Mouse (Mus musculus) heart, embryonic 14.5 days (tissue): ENCODE measurements around the gene Ptgis. TPM values are rescaled to one million over a fixed set of nuclear protein-coding genes. Genes with fewer than 3 reads are reported as not detected.

Source experiments
- ATAC-seq: fragments of 200-750 bp; cut with Nextera tagmentation; 2 replicates; pipeline ENCODE4 v1.8.0; 2017; ENCODE audit warnings: low read depth, moderate TSS enrichment; ENCODE audit not compliant: insufficient number of reproducible peaks, insufficient read depth, low FRiP score
- H3K27ac ChIP-seq, 2 experiments: fragments of 200-500 bp in 1 of 2; fragments of 300-500 bp in 1 of 2; sonication (generic) in 1 of 2; replicated peaks in 1 of 2; 2 replicates each; pipeline ENCODE4 v1.5.1; 2012 to 2014; ENCODE audit warnings: low read depth in 2 of 2, low read length in 2 of 2, control low read depth in 1 of 2, mild to moderate bottlenecking in 1 of 2, mixed read lengths in 1 of 2; ENCODE audit not compliant: control insufficient read depth in 1 of 2, insufficient read depth in 1 of 2
- H3K27me3 ChIP-seq: fragments of 300-500 bp; sonication (generic); 2 replicates; pipeline ENCODE4 v1.6.1; 2014; ENCODE audit warnings: mild to moderate bottlenecking, low read length, control low read depth; ENCODE audit not compliant: control insufficient read depth, insufficient read depth
- H3K36me3 ChIP-seq: fragments of 300-500 bp; sonication (generic); 2 replicates; pipeline ENCODE4 v1.6.1; 2014; ENCODE audit warnings: mild to moderate bottlenecking, control low read depth, low read length, mixed read lengths; ENCODE audit not compliant: control insufficient read depth, insufficient read depth
- H3K4me1 ChIP-seq, 2 experiments: fragments of 200-500 bp in 1 of 2; fragments of 300-500 bp in 1 of 2; sonication (generic) in 1 of 2; 2 replicates each; pipeline ENCODE4 v1.6.1; 2012 to 2014; ENCODE audit warnings: low read length in 2 of 2, control low read depth in 1 of 2, mixed read lengths in 1 of 2; ENCODE audit not compliant: control insufficient read depth in 2 of 2, insufficient read depth in 2 of 2
- H3K4me2 ChIP-seq: fragments of 300-500 bp; sonication (generic); 2 replicates; pipeline ENCODE4 v1.6.1; 2014; ENCODE audit warnings: mild to moderate bottlenecking, low read length
- H3K4me3 ChIP-seq, 2 experiments: fragments of 200-500 bp in 1 of 2; fragments of 300-500 bp in 1 of 2; sonication (generic) in 1 of 2; 2 replicates each; pipeline ENCODE4 v1.5.1; 2012 to 2014; ENCODE audit warnings: low read length in 2 of 2, mild to moderate bottlenecking in 2 of 2, control low read depth in 1 of 2, low read depth in 1 of 2, moderate library complexity in 1 of 2; ENCODE audit not compliant: control insufficient read depth in 1 of 2, insufficient read depth in 1 of 2
- H3K9ac ChIP-seq: fragments of 300-500 bp; sonication (generic); 2 replicates; pipeline ENCODE4 v1.6.1; 2014; ENCODE audit warnings: mild to moderate bottlenecking, low read length
- H3K9me3 ChIP-seq: fragments of 300-500 bp; sonication (generic); 2 replicates; pipeline ENCODE4 v1.6.1; 2016; ENCODE audit warnings: low read length, control low read depth; ENCODE audit not compliant: control insufficient read depth
- WGBS: fragments of 180-500 bp; shearing (Covaris S2); extraction: QIAGEN DNeasy Blood & Tissue Kit; methylation state at CpG from one replicate; pipeline ENCODE4 v1.1.7; 2014; 5-methylcytosine and 5-hydroxymethylcytosine counted together
- polyA plus RNA-seq: library from polyadenylated mRNA; unstranded; fragments of >200 nt; fragmentation: Nextera tagmentation; extraction: Ambion mirVana; gene quantifications from 2 replicates; pipeline ENCODE4 v1.2.1, GENCODE M21; 2014

Ptgis gene
- polyA plus RNA-seq, 1 experiment from 2014 or later: 21.2 TPM

DNA sequence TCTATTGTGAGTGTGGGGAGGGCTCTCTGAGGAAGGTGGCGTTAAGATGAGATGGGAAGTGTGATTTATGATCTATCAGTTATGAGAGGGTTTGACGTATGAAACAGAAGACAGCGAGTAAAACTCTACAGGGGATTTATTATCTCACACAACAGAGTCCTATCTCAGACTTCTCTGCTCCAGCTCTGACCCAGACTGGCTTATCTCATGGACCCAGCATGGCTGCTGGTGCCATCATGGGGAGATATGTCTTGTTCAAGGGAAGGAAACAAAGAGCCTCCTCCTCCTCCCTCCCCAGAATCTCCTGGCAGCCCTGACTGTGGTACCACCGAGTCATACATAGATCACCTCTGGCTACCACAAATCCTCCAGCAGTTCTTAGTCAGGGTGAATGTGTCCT, 98.6 kb downstream of the Ptgis start:
- Histone ChIP-seq H3K4me3 (no peak overlapping the region), H3K9me3 (no peaks in the 10 kb centered on the region), H3K4me1 (peaks cover 0 to 5% of the 10 kb centered on the region in 2 experiments; a peak in 1 of 4 replicates), H3K27ac (no peak overlapping the region), H3K9ac (no peak overlapping the region), H3K4me2 (no peak overlapping the region), H3K27me3 (peaks cover 21% of the 10 kb centered on the region), H3K36me3 (no peaks in the 10 kb centered on the region)
- no peak for ATAC-seq
- 55% methylated on average over 4 of the region's 4 CpGs for WGBS

Other genes with a start within 250 kb of the Ptgis start
- 53.4 and 53.6 TPM in 2 replicates for gene Stau1, start 244.3 kb downstream of the Ptgis start, polyA plus RNA-seq
- 22.2 and 23.0 TPM in 2 replicates for gene Ddx27, start 225.4 kb downstream of the Ptgis start, polyA plus RNA-seq
- 7.8 TPM in 2 replicates for gene Znfx1, start 177.6 kb downstream of the Ptgis start, polyA plus RNA-seq
- gene Kcnb1, start 50.4 kb downstream of the Ptgis start, polyA plus RNA-seq: 0.35 and 0.85 TPM in 2 replicates
- gene B4galt5, start 108.6 kb upstream of the Ptgis start, polyA plus RNA-seq: 21.0 and 24.2 TPM in 2 replicates
- gene Slc9a8, start 181.1 kb upstream of the Ptgis start, polyA plus RNA-seq: 19.3 and 21.1 TPM in 2 replicates